Mouse (Mus musculus) cerebellum, postnatal 25 days (tissue): ENCODE results near the gene Srd5a1.
"Not testable (repeated sequence)": the region's sequence is repeated elsewhere in the genome, so short reads cannot be mapped to it uniquely, and the experiment has no call there.

Experiments
- DNase-seq, 2 experiments: peaks; one replicate each; pipeline ENCODE4 v3.0.0; 2021; ENCODE audit warnings: mixed read lengths in 2 of 2

Srd5a1 gene

DNA sequence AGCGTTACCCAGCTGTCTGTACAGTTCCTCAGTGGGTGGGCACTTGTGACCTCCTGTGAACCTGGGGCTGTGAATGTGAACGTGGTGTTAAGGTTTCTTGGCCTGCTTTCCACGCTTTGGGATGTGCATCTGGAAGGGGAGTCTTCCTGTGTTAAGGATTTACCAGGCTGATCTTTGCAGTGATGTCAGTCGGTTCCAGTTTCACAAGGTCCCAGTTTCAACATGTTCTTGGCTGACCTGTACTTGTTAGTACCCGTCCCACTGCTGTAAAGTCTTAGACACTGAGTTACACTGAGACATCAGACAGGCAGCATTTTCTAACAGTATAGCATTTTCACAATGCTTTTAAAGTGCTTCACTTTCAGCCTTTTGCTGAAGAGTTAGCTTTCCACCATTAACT is 12.6 kb upstream of the Srd5a1 start:
- DNase-seq, result no peak

DNA sequence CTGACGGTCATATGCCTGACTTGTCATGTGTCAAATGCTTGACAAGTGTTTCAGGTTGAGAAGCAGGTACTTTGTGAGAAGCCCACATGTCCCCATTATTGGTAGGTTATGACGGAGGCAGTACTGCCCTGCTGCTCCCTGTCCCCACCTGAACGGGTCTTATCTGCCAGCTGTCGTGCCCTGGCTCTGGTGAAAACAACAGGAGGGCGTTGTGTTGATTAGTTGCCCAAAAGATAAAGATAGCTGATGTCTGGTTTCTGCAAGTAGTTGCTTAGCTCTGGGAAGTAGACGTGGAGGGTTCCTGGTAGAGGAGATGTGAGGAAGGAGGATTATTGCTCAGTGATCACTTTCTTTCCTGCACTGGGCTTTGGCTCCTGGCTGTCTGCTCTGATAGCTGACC is 5.5 kb upstream of the Srd5a1 start:
- DNase-seq, result no peak

DNA sequence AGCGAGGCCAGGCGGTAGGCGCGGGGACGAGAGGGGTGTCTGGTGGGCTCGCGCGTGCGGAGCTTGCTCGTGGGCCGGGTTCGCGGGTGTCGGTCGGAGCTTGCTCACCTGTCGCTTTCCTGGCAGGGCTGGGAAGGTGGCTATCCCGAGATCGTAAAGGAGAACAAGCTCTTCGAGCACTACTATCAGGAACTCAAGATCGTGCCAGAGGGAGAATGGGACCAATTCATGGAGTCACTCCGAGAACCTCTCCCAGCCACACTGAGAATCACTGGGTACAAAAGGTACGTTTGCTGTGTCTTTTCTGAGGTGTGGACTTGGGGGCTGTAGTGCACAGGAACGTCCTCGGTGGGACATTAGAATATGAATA is 918 bp upstream of the Srd5a1 start:
- no peak for DNase-seq

DNA sequence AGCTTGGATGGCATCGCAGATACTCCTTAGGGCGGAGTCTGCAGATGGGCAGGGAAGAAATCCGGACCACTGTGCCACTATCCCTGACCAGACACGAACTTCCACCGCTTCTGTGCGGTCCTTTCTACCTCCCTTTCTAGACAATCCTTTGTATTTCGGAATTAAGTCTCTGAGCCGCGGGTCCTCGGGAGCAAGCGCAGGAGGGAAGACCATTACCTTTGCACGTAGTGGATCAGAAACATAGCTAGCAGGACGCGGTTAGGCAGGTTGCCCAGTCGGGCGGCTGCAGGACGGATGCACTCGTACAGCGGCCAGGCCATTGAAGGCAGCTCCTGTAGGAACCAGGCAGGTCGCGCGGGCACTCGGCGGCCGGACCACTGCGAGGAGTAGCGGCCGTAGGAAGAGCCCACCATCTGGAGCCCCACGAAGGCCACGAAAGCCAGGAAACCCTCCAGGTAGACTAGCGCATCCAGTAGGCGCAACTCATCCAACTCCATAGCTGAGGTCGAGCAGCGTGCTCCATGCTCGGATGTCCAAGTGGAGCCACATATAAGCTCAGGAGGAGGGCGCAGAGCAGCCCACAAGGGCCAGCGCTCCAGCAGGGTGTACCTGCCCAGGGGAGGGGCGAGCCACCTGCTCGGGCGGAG is 368 bp downstream of the Srd5a1 start:
- DNase-seq, result peak in 1 of 2 experiments; percentile 77

DNA sequence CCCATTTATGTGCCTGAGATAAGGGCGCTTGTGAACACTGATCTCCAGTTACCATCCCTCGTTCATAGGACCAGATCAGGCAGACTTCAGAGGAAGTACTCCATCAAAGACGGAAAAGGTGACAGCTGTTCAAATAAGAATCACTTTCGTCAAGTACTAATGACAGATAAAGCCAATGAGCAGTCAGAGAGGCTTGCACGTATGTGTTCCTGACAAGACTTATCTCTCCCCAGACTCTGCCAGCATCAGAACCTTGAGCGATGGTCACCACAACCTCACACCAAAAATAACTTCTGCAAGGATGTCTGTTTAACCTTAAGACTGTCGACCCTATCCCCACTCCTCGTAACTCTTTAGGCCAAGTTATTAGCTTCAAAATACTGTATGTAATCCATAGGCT is 2.5 kb downstream of the Srd5a1 start:
- DNase-seq, result no peak

DNA sequence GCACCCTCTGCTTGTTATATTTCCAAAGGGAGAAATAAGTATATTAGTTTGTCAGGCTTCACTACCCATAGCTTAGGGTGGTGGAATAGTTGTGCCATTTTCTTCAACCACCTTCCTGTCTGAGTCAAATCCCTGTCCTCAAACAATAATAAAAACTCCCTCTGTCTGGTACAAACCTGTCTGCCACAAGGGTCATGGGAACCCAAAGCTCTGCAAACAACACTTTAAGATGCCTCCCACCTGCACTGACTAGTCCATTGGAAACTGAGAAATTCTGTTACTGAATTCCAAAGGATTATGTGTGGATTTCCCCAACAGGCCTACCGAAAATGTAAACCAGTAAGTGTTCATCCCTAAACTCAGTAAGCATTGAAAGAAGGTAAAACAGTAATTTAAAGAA is 6.6 kb downstream of the Srd5a1 start:
- DNase-seq, result no peak

DNA sequence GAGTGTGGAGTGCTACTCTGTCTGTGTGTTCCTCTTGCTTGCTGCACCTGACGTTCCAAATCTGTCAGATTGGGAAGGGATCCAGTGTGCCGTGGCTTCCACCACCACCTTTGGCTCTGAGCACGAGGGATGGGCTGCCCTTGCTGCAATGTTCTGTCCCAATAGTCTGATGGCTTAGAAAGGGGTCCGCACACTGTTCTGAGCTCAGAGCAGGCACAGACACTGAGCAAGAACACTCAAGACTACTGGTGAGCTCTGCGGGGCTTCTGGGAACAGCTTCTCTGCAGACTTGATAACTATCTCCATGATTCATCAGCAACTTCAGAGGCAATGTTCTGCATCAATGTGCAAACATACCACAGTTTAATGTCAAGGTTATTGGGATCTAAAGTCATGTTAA is 9.9 kb downstream of the Srd5a1 start:
- DNase-seq, result no peak

DNA sequence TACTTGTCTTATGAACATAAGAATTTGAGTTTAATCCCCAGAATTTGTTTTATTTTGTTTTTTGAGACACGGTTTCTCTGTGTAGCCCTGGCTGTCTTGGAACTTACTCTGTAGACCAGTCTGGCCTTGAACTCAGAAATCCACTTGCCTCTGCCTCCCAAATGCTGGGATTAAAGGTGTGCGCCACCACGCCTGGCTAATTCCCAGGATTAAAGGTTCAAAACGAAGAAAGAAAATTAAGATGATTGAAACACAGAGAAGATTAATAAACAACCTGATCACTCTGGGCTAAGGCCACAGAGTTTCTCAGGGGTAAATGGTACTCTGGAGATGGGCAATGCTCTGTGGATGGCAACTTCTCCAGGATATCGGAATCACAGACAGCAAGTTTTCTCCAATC is 10.4 kb downstream of the Srd5a1 start:
- not testable (repeated sequence) for DNase-seq

DNA sequence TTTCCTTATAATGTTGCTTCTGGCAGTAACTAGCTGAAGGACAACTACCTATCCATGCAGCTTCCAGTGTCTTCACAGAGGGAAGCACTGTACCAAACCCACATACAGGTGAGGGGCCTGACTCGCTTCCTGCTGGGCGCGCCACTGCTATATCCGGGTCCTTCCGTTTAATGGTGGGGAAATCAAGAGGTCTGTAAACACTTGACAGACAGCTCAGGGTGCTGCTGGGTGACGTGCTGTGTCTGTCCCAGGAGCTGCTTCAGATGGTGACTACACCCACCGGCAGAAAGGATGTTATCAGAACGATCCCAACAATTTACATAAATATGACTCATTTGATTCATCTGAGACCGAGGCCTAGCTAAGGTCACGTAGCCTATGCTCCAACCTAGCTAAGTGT is 12.4 kb downstream of the Srd5a1 start:
- no peak for DNase-seq

DNA sequence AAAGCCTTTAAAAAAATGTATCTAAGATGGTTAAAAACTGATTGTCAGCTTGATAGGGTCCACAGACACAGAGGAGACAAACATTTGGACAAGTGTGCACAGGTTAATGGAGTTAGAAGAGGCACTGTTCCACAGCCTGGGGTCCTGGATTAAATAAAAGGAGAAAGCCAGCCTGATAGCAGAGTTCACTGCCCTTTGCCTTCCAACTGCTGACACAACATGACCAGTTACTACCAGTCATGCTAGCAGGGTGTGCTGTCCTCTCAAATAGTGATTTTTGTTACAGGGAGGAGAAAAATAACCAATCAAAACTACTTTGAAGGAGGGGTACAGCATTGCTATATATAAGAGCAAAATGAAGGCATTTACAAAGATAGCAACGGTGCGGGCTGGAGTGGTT is 14.7 kb downstream of the Srd5a1 start:
- DNase-seq, result no peak

DNA sequence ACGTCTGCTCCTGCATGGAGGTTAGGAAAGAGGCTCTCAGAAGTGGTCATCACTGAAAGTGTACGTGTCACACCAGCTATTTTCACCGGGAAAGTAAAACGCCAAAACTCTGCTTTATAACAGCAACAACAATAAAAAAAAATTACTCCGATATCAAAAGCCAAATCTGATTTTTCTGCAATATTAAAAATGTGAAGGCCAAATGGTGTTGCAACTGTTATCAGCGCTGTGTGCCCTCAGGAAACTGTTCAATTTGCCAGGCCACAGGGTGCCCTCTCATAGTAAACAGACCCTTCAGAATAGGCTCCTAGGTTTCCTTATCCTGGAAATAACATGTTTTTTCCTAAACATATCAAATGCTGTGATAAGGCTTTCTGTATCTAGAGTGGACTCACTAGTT is 15.3 kb downstream of the Srd5a1 start:
- DNase-seq, result no peak

DNA sequence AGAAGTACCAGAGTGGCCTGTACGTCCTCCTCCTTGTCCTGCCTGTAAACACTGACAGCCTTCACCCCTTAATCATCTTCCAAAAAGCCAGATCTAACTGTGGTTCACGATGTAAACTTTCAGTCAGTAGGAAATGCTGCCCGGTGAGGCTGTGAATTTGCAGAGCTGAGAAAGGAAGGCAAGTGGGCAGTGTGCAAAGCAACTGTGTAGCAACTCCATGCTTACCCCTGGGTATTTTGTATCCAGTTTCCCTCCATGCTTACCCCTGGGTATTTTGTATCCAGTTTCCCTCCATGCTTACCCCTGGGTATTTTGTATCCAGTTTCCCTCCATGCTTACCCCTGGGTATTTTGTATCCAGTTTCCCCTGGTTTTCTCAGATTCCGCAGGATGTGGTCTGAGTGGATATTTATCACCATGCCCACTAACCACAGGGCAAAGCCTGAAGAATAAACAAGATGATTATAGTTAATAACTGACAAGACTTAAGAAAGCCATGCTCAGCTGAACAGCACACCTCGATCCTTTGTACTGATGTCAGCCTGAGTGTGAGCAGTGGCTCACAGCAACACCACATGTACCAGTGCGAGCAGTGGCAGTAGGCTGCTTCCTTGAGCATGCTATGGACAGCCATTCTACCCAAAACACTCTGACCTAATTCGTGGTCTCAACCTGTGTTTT is 16.5 kb downstream of the Srd5a1 start:
- DNase-seq, result no peak

DNA sequence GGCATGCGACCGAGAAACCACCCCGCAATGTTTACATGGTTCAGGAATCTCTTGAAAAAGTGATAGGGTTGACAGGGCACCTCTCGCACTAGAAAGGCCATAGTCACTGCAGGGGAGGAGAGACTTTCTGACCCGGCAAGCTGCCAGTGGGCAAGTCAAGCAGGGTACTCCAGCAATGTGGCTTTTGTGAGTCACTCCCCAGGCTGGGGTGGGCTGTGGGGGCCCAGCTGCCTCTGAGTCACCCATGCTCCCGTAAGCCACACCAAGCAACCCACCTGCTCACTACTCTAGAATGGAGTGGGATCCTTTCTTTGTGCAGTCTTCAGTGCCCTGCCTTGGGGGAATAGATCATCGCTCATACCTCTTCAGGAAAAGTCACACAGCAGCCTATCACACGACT is 17.8 kb downstream of the Srd5a1 start:
- no peak for DNase-seq

DNA sequence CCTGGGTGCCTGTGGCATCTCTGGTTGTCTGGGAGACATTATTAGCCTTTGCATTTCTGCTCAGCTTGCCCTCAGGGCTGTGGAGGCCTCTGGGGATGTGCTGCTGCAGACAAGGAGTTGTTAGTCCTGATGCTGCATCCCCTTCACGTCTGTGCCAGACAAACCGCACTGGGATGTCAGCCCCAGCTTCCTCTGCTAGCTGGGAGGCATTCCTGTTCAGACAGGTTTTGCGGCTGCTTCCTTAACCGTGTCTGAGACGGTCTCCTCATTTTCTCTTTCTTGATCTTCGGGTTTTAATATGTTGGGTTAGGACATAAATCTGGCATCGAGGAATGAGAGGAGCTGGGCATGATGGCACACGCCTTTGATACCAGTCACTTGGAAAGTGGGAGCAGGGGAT is 19.0 kb downstream of the Srd5a1 start:
- DNase-seq, result no peak

DNA sequence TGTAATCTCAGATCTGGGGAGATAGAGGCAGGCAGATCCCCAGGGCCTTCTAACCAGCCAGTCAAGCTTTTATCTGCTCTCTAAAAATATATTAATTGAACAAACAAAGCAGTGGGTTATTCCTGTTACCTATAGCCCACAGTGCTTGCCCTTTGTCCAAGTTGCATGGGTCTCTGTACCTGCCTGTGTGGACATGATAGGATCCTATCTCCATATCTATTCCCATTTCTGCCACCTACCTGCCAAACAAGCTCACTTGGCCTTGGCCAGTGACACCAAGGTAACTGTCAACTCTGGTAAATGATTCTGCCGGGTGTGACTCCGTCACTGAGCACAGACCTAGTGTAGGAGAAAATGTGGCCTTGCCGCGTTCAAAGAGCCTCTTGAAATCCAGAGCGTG is 19.9 kb downstream of the Srd5a1 start:
- no peak for DNase-seq

DNA sequence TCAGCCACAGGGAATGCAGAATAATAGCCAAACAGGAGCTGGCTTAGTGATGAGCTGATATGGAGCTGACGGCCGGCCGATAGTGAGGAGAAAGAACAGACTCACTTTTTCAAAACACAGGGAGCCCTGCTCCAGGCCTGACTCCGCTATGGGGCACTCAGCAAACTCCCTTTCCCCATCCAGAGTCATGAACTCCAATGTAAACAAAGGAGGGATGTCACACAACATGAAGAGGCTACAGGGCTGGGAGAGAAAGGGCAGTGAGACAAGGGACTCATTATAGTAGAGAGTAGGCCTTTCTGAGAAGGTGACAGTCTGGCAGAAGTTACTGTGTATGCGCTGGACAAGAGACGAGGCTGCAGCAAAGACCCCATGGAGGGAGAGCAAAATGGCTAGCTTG is 23.0 kb downstream of the Srd5a1 start:
- DNase-seq, result no peak

DNA sequence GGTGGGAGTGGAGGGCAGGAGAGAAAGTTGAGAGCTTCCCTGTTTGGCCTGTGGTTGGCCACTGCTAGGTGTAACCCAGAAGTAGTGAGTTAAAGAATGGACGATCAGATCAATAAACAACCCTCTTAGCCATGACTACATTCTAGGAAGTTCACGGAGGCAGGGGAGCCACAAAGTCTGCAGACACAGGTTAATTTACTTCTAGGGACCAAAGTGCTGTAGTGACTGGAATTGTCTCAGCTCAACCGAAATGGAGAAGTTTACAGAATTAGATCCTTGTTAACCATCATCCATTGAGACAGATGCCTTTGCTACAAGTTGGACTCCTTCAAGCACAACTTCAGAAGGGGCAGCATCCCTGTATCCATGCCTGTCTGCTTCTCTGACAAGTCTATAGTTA is 23.4 kb downstream of the Srd5a1 start:
- no peak for DNase-seq

DNA sequence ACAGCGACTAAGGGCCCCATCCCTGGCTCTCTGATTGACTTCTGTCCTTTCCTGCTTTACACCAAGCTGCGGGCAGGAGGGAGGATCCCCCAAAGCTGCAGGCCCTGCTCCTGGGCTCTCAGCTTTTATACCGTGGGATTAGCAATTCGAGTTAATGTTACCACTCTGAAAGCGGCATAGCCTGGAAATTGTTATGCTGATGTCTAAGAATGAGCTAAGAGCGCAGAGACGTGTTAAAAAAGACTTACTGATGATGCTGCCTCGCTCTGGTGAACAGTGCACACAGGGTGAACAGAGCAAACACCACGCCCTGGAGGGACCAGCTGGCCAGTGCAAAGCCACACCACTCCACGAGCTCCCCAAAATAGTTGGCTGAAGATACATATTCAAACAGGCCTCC is 24.9 kb downstream of the Srd5a1 start:
- no peak for DNase-seq

DNA sequence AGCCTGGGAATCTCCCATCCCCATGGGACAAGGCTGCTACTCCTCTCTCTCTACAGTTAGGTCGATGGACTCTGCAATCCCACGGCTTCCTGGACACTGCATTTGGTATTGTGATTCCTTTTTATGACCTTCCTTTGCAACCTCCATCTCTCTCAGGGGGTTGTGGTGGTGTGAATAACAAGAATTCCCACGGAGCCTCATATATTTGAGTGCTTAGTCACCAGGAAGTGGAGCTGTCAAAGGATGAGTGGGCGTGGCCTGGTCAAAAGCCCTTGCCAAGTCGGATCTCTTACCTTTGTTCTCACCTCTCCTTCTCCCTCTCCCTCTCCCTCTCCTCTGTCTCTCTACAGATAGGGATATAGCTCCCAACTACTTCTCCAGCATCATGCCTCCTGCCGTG is 25.4 kb downstream of the Srd5a1 start:
- no peak for DNase-seq

DNA sequence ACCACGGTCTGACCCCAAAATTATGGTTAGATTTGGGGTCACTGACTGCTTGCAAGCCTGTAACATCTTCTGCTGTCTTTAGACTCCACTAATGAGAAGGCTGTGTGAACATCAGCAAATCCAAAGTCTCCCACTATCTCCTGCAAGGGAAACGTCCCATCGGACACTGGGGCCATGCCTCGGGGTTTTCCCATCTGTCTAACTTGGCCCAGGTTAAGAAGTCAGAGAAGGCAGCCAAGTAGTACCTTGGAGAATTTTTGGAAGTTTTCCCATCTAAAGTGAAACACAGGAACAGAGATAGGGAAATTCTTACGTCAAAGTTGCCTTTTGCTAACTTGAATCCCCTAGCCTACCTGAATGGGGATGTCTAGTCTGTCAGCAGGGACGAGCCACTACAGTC is 27.7 kb downstream of the Srd5a1 start:
- no peak for DNase-seq

DNA sequence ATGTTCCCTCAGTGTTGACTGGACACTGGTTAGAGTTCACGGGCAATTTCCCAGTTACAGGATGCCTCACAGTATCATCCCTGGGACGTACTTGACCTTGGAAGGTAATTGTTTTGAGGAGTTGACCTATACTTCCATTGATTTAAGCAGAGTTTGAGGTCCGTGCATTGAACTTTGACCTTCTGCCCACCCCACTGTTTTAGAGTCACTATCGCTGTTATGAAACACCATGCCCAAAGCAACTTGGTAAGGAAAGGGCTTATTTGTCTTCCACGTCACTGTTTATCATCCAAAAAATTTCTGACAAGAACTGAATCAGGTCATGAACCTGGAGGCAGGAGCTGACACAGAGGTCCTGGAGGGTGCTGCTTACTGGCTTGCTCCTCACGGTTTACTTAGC is 28.8 kb downstream of the Srd5a1 start:
- no peak for DNase-seq

DNA sequence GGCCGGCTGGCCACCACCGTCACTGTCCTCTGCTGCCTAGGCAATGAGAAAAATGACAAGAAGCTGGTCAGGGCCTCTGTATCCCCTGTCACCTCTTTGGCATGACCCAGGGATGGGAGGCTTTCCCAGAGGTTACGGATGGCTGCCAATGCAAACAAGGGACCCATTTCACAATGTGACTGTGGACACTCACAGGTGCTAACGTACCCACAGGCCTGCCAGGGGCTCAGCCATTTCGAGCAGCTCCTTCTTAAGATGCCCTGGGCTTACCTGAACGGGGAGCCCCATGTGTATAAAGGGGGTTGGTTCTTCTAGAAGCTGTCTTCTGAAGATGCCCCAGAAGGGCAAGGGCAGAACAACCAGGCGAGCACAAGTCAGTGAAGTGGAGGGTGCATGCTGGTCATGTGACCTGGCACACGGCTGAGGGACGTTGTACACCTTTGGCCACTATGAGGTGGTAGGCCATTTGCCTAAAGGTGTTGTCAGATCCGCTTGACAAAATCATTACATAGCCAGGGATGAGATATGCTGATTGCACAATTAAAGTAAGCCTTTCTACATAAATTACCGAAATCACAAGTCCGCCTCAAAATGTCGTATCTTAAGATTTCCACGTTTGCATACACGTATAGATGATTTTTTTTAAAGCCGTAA is 33.9 kb downstream of the Srd5a1 start:
- peak in 1 of 2 experiments; percentile 21 for DNase-seq

DNA sequence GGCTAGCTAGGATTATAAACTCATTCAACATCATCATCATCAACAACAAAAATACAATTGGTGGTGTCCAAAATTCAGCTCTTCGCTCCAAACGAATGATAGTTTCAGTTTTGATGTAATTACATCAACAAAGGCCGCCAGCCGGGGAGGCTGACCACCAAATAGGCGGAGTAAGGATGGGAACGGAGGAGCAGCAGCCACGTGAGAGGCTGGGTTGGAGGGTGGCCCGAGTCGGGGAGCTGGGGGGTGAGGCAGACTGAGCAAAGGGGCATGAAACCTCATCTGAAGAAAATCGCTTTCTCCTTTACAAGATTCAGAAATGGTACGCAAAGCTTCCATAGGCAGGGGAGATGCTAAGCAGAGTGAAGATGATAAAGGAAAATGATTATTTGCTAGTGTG is 34.6 kb downstream of the Srd5a1 start:
- DNase-seq, result peak; percentile 46 to 64

DNA sequence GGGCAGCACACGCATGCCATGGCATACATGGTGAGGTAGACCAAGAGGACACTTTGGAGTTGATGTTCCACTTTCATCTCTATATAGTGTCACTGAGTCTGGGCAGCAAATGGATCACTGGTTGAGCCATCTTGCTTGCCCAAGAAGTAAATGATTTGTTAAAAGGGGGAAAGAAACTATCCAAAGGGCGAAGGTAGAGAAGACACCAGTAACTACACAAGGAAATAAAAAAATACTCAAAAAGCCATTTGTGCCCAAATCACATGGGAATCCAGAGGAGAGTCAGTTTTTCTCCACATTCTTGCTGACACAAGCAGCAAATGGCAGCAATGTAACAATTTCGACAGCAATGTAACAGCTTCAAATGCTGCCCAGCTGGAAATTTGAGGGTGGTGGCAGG is 38.6 kb downstream of the Srd5a1 start:
- DNase-seq, result no peak

DNA sequence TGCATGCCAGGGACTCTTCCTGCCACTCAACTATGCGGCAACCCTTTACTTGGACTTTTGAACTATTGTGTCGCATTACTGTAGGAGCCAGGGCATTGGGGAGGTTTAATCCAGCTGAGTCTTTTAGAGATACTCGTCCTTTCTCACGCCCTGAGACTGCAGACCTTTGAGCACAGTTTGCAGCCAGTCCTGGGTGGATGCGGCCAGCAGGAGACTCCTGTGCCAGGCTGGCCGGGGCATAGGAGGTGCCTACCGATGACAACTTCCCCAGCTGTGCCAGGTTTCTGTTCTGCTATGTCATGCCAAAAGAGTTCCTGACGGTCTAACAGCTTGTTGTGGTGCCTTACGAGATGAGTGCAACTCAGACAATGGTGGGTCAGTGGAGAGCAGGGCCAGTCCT is 42.0 kb downstream of the Srd5a1 start:
- DNase-seq, result no peak
